Mouse (Mus musculus): ENCODE measurements around the gene Susd6. TPM values are rescaled to one million over a fixed set of nuclear protein-coding genes. Genes with fewer than 3 reads are reported as not detected.

The Susd6 gene
- total and polyA plus RNA-seq, 3 experiments, result 29.6 to 135 (median 66.6) TPM

DNA sequence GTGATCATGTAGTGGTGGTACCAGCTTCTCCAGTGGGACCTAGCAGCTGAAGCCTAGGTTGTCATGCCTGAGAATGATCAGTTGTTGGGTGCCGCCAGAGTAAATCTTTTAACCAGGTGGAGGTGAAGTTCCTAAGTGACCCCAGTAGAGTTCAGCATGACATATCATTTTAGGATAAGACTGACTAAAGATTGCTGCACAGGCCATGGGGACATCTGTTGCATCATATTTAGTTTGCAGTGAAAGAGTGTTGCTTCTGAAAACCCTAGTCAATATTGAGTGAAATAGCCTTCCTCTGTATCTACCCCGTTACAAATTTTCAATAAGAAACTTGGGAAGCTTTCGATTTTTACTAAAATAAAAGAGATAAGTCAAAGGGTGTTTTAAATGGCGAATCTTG is 64.4 kb downstream of the Susd6 start:
- no peak for DNase-seq (ENCODE audit: low spot score)
- H3K9me3 ChIP-seq (replicated peaks), result no peaks in the 10 kb centered on the region
- no peak for ATAC-seq (ENCODE audit: extremely low read depth, insufficient number of reproducible peaks, low FRiP score, poor library complexity, severe bottlenecking)

DNA sequence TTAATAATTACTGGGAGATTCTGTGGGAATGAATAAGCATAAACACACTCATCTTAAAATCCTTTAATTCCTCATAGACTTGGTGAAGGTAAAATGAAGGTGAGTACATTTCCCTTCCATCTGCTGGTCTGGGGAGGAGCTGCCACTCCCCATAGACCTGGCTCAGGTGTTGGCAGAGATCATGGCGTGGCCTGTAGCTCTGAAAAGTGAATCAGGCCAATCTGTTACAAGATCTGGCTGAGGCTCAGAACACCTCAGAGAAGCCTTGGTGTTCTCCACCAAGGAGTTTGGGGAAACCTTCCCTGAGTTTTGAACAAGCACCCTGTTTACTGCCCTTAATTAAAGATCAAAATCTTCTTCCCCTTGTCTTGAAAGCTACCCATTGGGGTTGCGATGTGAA is 64.8 kb downstream of the Susd6 start:
- peaks cover 36% of the 10 kb centered on the region for H3K4me1 ChIP-seq (ENCODE audit: insufficient read depth, low read depth, low read length)
- no peaks in the 10 kb centered on the region for H3K27me3 ChIP-seq (ENCODE audit: insufficient read depth, low read length)
- DNase-seq (ENCODE audit: low spot score) (no peak), ATAC-seq (ENCODE audit: extremely low read depth, insufficient number of reproducible peaks, low FRiP score, poor library complexity, severe bottlenecking) (no peak)
- TF ChIP-seq GATA2 (IDR thresholded peaks at IDR 0.05; ENCODE audit: borderline replicate concordance, low read depth, low read length), result no peak
- no peak for TF ChIP-seq CTCF (IDR thresholded peaks at IDR 0.05; ENCODE audit: low read depth, low read length)
- no peak for TF ChIP-seq TAL1 (conservative IDR thresholded peaks at IDR 0.05; ENCODE audit: low read depth, low read length)
- TF ChIP-seq POLR2AphosphoS5 (IDR thresholded peaks at IDR 0.05; ENCODE audit: insufficient replicate concordance, low read depth, low read length), result no peak
- no peak for TF ChIP-seq GATA1 (IDR thresholded peaks at IDR 0.05; ENCODE audit: borderline replicate concordance, low read length)
- no peak overlapping the region for H3K4me3 ChIP-seq (ENCODE audit: low read depth, low read length)
- no peaks in the 10 kb centered on the region for H3K9me3 ChIP-seq (replicated peaks)
- H3K36me3 ChIP-seq (replicated peaks), result peaks cover 66% of the 10 kb centered on the region

More for the DNA sequence above, 64.4 kb downstream of the Susd6 start:
- TF ChIP-seq POLR2AphosphoS5 (IDR thresholded peaks at IDR 0.05; ENCODE audit: insufficient replicate concordance, low read depth, low read length), result no peak
- TF ChIP-seq TAL1 (conservative IDR thresholded peaks at IDR 0.05; ENCODE audit: low read depth, low read length), result no peak
- no peak for TF ChIP-seq GATA1 (IDR thresholded peaks at IDR 0.05; ENCODE audit: borderline replicate concordance, low read length)
- Histone ChIP-seq H3K4me1 (ENCODE audit: insufficient read depth, low read depth, low read length) (peaks cover 34% of the 10 kb centered on the region), H3K4me3 (ENCODE audit: low read depth, low read length) (no peak overlapping the region), H3K36me3 (replicated peaks) (peaks cover 61% of the 10 kb centered on the region), H3K27me3 (ENCODE audit: insufficient read depth, low read length) (no peaks in the 10 kb centered on the region)

DNA sequence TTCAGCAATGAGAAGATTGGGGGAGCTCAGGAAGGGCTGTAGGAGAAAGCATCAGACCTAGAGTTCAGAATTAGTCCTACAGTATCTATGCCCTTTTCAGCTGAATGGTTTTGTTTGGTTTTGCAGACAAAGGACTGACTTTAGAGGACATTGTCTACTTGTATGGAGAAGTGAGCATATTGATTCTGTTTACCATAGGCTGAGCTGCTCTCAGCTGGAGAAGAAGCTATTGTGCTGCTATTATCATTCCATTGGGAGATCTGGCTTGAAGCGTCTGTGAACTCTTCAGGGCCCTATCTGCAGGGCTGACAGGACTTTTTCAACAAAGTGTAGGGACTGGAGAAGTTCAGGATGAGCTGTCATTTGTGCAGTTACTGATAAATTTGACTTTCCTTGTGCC is 65.3 kb downstream of the Susd6 start:
- H3K36me3 ChIP-seq (replicated peaks), result peaks cover 68% of the 10 kb centered on the region
- no peaks in the 10 kb centered on the region for H3K9me3 ChIP-seq (replicated peaks)
- H3K4me3 ChIP-seq (ENCODE audit: low read depth, low read length), result no peak overlapping the region
- H3K27me3 ChIP-seq (ENCODE audit: insufficient read depth, low read length), result no peaks in the 10 kb centered on the region
- DNase-seq (ENCODE audit: low spot score), result no peak
- TF ChIP-seq GATA1 (IDR thresholded peaks at IDR 0.05; ENCODE audit: borderline replicate concordance, low read length), result no peak
- no peak for TF ChIP-seq CTCF (IDR thresholded peaks at IDR 0.05; ENCODE audit: low read depth, low read length)
- no peak for TF ChIP-seq POLR2AphosphoS5 (IDR thresholded peaks at IDR 0.05; ENCODE audit: insufficient replicate concordance, low read depth, low read length)
- H3K4me1 ChIP-seq (ENCODE audit: insufficient read depth, low read depth, low read length), result peaks cover 38% of the 10 kb centered on the region
- no peak for ATAC-seq (ENCODE audit: extremely low read depth, insufficient number of reproducible peaks, low FRiP score, poor library complexity, severe bottlenecking)

DNA sequence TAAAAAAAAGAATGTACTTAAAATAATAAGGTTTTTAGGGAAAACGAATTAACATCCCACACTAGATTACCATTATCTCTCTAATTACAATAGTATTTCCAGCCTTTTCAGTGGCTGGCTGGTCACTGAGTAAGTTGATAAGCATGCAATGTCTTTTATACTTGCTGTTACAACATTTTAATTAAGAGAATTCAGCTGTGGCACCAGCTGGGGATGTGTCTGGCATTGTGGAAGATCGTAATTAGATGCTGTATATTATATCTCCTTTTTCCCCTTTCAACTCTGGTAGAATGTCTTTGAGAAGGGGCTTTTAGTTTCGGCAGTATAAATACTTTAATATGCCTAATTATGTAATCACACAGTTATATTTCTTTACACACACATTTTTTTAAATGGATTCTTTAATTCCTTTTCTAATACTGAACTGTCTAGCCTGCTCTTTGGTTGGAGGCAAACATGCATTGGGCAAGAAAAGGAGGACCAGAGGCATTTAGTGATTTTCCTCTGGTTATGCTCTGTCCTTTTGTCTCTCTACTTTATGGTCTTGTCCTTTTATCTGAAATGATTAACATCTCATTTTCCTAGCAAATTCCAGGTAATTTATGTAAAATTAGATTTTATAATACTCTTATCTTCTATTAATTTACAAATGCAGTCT is 67.5 kb downstream of the Susd6 start:
- peaks cover 38% of the 10 kb centered on the region for H3K4me1 ChIP-seq (ENCODE audit: insufficient read depth, low read depth, low read length)
- DNase-seq (ENCODE audit: low spot score) (no peak), ATAC-seq (ENCODE audit: extremely low read depth, insufficient number of reproducible peaks, low FRiP score, poor library complexity, severe bottlenecking) (no peak)
- no peak overlapping the region for H3K4me3 ChIP-seq (ENCODE audit: low read depth, low read length)
- TF ChIP-seq GATA2 (IDR thresholded peaks at IDR 0.05; ENCODE audit: borderline replicate concordance, low read depth, low read length) (no peak), CTCF (IDR thresholded peaks at IDR 0.05; ENCODE audit: low read depth, low read length) (no peak), GATA1 (IDR thresholded peaks at IDR 0.05; ENCODE audit: borderline replicate concordance, low read length) (no peak), POLR2AphosphoS5 (IDR thresholded peaks at IDR 0.05; ENCODE audit: insufficient replicate concordance, low read depth, low read length) (no peak), TAL1 (conservative IDR thresholded peaks at IDR 0.05; ENCODE audit: low read depth, low read length) (no peak)
- peaks cover 68% of the 10 kb centered on the region for H3K36me3 ChIP-seq (replicated peaks)
- H3K27me3 ChIP-seq (ENCODE audit: insufficient read depth, low read length), result no peaks in the 10 kb centered on the region
- no peaks in the 10 kb centered on the region for H3K9me3 ChIP-seq (replicated peaks)

DNA sequence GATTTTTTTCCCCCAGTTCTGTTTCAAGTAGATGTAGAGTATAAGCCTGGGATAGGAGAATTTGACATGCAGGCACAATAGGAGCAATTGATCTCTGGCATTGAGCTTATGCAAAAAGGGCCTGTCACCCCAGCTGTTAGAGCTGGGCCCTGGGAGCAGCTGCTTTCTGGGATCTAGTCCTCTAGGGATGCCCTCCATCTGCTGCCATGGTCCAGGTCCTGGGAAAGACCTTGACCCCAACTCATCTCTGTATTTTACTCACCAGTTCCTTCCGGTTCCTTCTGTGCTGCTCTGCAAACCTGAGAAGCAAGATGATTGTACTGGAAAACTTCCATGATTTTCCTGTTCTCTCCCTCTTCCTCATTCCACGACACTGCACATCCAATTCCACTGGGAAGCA is 68.0 kb downstream of the Susd6 start:
- Histone ChIP-seq H3K9me3 (replicated peaks) (no peaks in the 10 kb centered on the region), H3K4me1 (ENCODE audit: insufficient read depth, low read depth, low read length) (peaks cover 42% of the 10 kb centered on the region), H3K36me3 (replicated peaks) (peaks cover 68% of the 10 kb centered on the region), H3K4me3 (ENCODE audit: low read depth, low read length) (no peak overlapping the region), H3K27me3 (ENCODE audit: insufficient read depth, low read length) (no peaks in the 10 kb centered on the region)
- no peak for TF ChIP-seq POLR2AphosphoS5 (IDR thresholded peaks at IDR 0.05; ENCODE audit: insufficient replicate concordance, low read depth, low read length)
- no peak for TF ChIP-seq CTCF (IDR thresholded peaks at IDR 0.05; ENCODE audit: low read depth, low read length)
- TF ChIP-seq GATA1 (IDR thresholded peaks at IDR 0.05; ENCODE audit: borderline replicate concordance, low read length), result no peak
- no peak for TF ChIP-seq TAL1 (conservative IDR thresholded peaks at IDR 0.05; ENCODE audit: low read depth, low read length)
- no peak for TF ChIP-seq GATA2 (IDR thresholded peaks at IDR 0.05; ENCODE audit: borderline replicate concordance, low read depth, low read length)
- DNase-seq (ENCODE audit: low spot score) (no peak), ATAC-seq (ENCODE audit: extremely low read depth, insufficient number of reproducible peaks, low FRiP score, poor library complexity, severe bottlenecking) (no peak)

DNA sequence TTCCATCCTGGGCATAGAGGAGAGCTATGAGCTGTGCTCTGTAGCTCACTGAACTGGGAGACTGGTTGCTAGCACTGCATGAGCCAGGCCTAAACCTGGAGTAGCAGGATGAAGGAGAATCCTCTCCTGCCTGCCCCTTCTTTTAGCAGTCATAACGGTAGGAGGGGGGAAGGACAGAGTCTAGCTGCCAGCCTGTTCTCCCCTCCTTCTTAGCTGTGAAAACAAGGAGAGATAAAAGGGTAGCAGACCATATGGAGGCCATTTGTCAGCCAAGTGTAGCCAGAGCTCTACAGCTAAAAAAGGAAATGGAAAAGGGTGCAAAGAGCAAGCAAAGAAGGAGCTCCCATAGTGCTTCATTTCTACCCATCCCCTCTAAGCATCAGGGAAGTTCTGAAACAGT is 71.6 kb downstream of the Susd6 start:
- ATAC-seq (ENCODE audit: extremely low read depth, insufficient number of reproducible peaks, low FRiP score, poor library complexity, severe bottlenecking), result no peak
- DNase-seq (ENCODE audit: low spot score), result no peak
- H3K27me3 ChIP-seq (ENCODE audit: insufficient read depth, low read length), result no peaks in the 10 kb centered on the region
- H3K4me3 ChIP-seq (ENCODE audit: low read depth, low read length), result no peak overlapping the region
- H3K36me3 ChIP-seq (replicated peaks), result peaks cover 67% of the 10 kb centered on the region
- TF ChIP-seq GATA2 (IDR thresholded peaks at IDR 0.05; ENCODE audit: borderline replicate concordance, low read depth, low read length) (no peak), TAL1 (conservative IDR thresholded peaks at IDR 0.05; ENCODE audit: low read depth, low read length) (no peak)
- no peaks in the 10 kb centered on the region for H3K9me3 ChIP-seq (replicated peaks)
- H3K4me1 ChIP-seq (ENCODE audit: insufficient read depth, low read depth, low read length), result peaks cover 42% of the 10 kb centered on the region

DNA sequence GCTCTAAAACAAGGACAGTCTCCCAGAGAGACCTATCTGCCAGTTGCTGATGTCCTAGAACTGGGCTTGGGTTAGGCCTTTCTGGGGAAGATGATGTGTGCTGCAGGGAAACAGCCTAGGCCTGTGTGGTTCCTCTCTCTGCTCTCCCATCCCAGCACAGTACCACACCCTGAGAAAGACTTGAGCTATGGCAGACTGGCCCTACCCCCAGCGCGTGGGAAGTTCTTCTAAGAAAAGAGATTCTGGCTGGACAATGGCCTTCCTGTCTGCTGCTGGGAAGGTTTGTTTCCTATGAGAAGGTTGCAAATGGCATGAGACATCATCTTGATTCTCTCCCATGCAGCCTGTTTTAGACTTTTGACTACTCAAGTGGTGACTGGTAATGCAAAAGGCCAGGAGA is 73.1 kb downstream of the Susd6 start:
- no peaks in the 10 kb centered on the region for H3K9me3 ChIP-seq (replicated peaks)
- TF ChIP-seq GATA2 (IDR thresholded peaks at IDR 0.05; ENCODE audit: borderline replicate concordance, low read depth, low read length) (no peak), CTCF (IDR thresholded peaks at IDR 0.05; ENCODE audit: low read depth, low read length) (no peak), GATA1 (IDR thresholded peaks at IDR 0.05; ENCODE audit: borderline replicate concordance, low read length) (no peak), TAL1 (conservative IDR thresholded peaks at IDR 0.05; ENCODE audit: low read depth, low read length) (no peak), POLR2AphosphoS5 (IDR thresholded peaks at IDR 0.05; ENCODE audit: insufficient replicate concordance, low read depth, low read length) (no peak)
- no peak for DNase-seq (ENCODE audit: low spot score)
- H3K36me3 ChIP-seq (replicated peaks), result peaks cover 79% of the 10 kb centered on the region
- peaks cover 46% of the 10 kb centered on the region for H3K4me1 ChIP-seq (ENCODE audit: insufficient read depth, low read depth, low read length)
- no peaks in the 10 kb centered on the region for H3K27me3 ChIP-seq (ENCODE audit: insufficient read depth, low read length)
- H3K4me3 ChIP-seq (ENCODE audit: low read depth, low read length), result no peak overlapping the region
- ATAC-seq (ENCODE audit: extremely low read depth, insufficient number of reproducible peaks, low FRiP score, poor library complexity, severe bottlenecking), result no peak

All from G1E (cell line).